Mouse (Mus musculus) neural tube, embryonic 13.5 days (tissue): ENCODE data around the gene Spaca4. TPM values are rescaled to one million over a fixed set of nuclear protein-coding genes. Genes with fewer than 3 reads are reported as not detected.

Experiments
- ATAC-seq: fragments of 200-750 bp; cut with Nextera tagmentation; 2 replicates; pipeline ENCODE4 v1.8.0; 2017; ENCODE audit warnings: low read depth, mild to moderate bottlenecking, moderate TSS enrichment, moderate library complexity
- H3K27ac ChIP-seq: fragments of 300-500 bp; sonication (generic); replicated peaks from 2 replicates; pipeline ENCODE4 v1.5.1; 2015; ENCODE audit warnings: moderate library complexity, mild to moderate bottlenecking, inconsistent platforms
- H3K27me3 ChIP-seq: fragments of 300-500 bp; sonication (generic); 2 replicates; pipeline ENCODE4 v1.6.1; 2015; ENCODE audit warnings: mild to moderate bottlenecking, inconsistent platforms
- H3K36me3 ChIP-seq: fragments of 300-500 bp; sonication (generic); 2 replicates; pipeline ENCODE4 v1.6.1; 2015; ENCODE audit warnings: mild to moderate bottlenecking, inconsistent platforms
- H3K4me1 ChIP-seq: fragments of 300-500 bp; sonication (generic); replicated peaks from 2 replicates; pipeline ENCODE4 v1.6.1; 2015; ENCODE audit warnings: inconsistent platforms
- H3K4me2 ChIP-seq: fragments of 300-500 bp; sonication (generic); 2 replicates; pipeline ENCODE4 v1.6.1; 2015; ENCODE audit warnings: inconsistent platforms, mild to moderate bottlenecking, moderate library complexity
- H3K4me3 ChIP-seq: fragments of 300-500 bp; sonication (generic); 2 replicates; pipeline ENCODE4 v1.5.1; 2015; ENCODE audit warnings: mild to moderate bottlenecking, inconsistent platforms
- H3K9ac ChIP-seq: fragments of 300-500 bp; sonication (generic); 2 replicates; pipeline ENCODE4 v1.6.1; 2015; ENCODE audit warnings: moderate library complexity, mild to moderate bottlenecking, inconsistent platforms
- H3K9me3 ChIP-seq: fragments of 300-500 bp; sonication (generic); 2 replicates; pipeline ENCODE4 v1.6.1; 2016; ENCODE audit warnings: inconsistent platforms
- WGBS: fragments of 180-500 bp; shearing (Covaris S2); methylation state at CpG from one replicate; pipeline ENCODE4 v1.1.7; 2015; 5-methylcytosine and 5-hydroxymethylcytosine counted together
- polyA plus RNA-seq: library from polyadenylated mRNA; unstranded; fragments of >200 nt; fragmentation: Nextera tagmentation; extraction: Ambion mirVana; gene quantifications from 2 replicates; pipeline ENCODE4 v1.2.1, GENCODE M21; 2015

Spaca4 gene
- polyA plus RNA-seq = not detected in 2 replicates

DNA sequence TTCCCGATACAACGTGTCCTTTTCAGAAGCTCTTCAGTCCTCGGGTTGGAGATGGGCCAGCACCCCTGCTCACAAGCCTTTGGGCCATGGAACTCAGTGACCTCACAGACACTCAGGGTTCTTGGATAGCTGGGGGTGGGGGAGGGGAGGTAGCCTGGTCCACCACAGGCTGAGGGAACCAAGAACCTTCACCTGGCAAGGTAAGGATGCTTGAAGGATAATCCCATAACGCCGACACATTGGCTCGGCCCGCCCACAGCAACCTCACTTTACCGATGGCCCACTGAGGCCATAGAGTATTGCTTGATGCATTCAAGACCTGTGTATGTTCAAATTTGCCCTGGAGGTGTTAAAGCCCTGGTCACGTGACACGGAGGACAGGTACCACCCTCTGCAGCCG, at the start of gene Spaca4:
Gene Spaca4 (minus strand): TSS at position 101 of the 400 bp plus-strand sequence.
- Histone ChIP-seq H3K27ac (no peak within 1 kb of the TSS), H3K36me3 (peaks cover 71% of the 10 kb centered on the region)

DNA sequence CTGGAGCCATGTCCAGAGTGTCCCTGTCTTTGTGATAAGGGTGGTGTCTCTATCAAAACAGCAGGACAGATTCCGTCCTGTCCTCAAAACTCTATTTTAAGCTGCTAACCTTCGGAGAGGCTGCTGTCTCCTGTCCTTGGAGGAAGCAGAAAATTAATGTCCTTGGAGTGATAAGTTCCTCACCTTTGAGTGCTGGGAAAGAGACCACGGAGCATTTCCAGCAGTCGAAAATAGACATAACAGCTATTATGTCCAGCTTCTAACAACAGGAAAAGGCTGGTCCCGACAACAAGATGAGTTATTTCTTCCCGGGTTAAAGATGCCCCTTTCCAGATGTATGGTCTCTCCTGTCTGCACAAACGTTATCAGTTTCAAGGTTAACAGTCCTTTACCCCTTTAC, 49.6 kb upstream of the Spaca4 start:
- peaks cover 8% of the 10 kb centered on the region; the same call in 1 of the 2 replicates for H3K4me1 ChIP-seq

More for the DNA sequence above, at the start of gene Spaca4:
- Histone ChIP-seq H3K4me2 (no peak within 1 kb of the TSS), H3K27me3 (no peaks in the 10 kb centered on the region), H3K4me3 (no peak within 1 kb of the TSS), H3K9me3 (no peaks in the 10 kb centered on the region), H3K9ac (no peak within 1 kb of the TSS), H3K4me1 (peaks cover 14% of the 10 kb centered on the region)
- no peak for ATAC-seq
- 93% methylated on average over 11 of the region's 11 CpGs for WGBS

DNA sequence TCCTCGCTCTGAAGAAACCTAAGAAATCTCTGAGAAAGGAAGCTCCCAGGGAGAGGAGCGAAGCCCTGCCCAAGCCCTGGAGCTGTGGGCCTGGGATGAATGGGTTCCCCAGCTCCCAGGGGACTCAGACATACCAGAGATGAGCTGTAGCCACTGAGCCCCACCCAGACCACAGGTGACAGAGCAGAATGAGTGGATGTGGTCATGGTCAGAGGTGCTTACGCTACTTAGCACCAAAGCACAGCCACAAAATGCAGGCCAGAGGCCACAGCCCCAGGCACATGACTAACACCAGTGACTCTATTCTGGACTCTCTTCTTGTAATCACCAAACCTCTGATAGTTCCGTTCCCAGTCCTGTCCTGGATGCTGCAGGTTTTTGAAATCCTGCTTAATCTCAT, 45.5 kb upstream of the Spaca4 start:
- Histone ChIP-seq H3K9ac (no peak overlapping the region), H3K9me3 (no peaks in the 10 kb centered on the region), H3K27ac (no peak overlapping the region), H3K27me3 (peaks cover 17% of the 10 kb centered on the region; the same call in 1 of the 2 replicates), H3K36me3 (no peaks in the 10 kb centered on the region), H3K4me1 (no peaks in the 10 kb centered on the region), H3K4me2 (no peak overlapping the region), H3K4me3 (no peak overlapping the region)
- no peak for ATAC-seq
- 71% methylated on average over 4 of the region's 4 CpGs for WGBS

More for the DNA sequence above, 49.6 kb upstream of the Spaca4 start:
- H3K36me3 ChIP-seq = no peaks in the 10 kb centered on the region
- ATAC-seq = no peak
- no peak overlapping the region for H3K27ac ChIP-seq
- 83% methylated on average over 7 of the region's 7 CpGs for WGBS
- no peak overlapping the region for H3K9ac ChIP-seq
- no peaks in the 10 kb centered on the region for H3K9me3 ChIP-seq
- H3K4me2 ChIP-seq = no peak overlapping the region
- no peak overlapping the region for H3K4me3 ChIP-seq
- H3K27me3 ChIP-seq = peaks cover 21% of the 10 kb centered on the region; the same call in 1 of the 2 replicates

DNA sequence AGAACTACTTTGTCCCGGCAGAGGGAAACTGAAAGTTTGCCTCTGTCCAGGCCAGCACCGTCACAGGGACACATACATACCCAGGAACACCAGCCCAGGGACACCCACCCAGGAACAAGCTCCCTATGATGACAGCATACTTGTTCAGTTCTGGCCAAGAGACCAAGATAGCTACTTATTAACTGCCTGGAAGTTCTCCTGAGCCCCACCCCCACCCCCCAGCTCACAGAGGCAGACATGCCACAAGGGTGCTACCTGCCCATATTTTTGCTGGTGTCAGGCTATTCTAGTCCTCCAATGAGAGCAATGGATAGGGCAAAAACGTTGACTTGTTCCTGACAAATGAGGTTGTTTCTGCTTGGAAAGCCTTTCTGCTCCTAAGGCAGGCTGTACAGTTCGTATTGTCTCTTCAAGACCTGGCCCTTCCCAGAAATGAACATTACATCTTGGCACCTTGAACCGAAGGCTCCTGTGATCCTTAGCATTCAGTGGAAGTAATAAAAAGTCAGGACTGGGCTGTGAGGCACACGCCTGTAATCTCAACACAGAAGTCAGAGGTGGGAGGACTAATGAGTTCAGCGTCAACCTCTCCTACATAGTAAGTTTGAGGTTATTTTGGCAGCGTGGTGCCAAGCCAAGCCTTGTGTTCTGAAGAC, 44.9 kb upstream of the Spaca4 start:
- no peaks in the 10 kb centered on the region for H3K9me3 ChIP-seq
- no peaks in the 10 kb centered on the region for H3K4me1 ChIP-seq
- H3K27ac ChIP-seq = no peak overlapping the region
- no peak overlapping the region for H3K4me3 ChIP-seq
- H3K36me3 ChIP-seq = no peaks in the 10 kb centered on the region
- 77% methylated on average over 8 of the region's 8 CpGs for WGBS
- H3K9ac ChIP-seq = no peak overlapping the region
- H3K27me3 ChIP-seq = peaks cover 17% of the 10 kb centered on the region; the same call in 1 of the 2 replicates
- H3K4me2 ChIP-seq = no peak overlapping the region
- no peak for ATAC-seq

DNA sequence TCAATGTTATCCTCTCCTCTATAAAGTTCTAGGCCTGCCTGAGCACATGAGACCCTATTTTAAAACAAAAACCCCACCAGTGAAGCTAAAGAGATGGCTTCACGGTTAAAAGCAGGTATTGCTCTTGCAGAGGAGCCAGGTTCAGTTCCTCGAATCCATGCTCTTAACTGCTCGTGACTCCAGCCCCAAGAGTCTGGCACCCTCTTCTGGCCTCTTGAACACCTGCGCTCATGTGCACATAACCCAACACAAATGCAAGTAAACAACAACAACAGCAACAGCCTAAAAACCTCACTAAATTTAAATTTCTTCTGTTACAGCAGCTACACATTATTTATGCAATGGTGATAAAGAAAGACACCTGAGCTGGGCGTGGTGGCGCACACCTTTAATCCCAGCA, 41.9 kb upstream of the Spaca4 start:
- Histone ChIP-seq H3K4me2 (no peak overlapping the region), H3K9ac (no peak overlapping the region), H3K27me3 (no peaks in the 10 kb centered on the region)

DNA sequence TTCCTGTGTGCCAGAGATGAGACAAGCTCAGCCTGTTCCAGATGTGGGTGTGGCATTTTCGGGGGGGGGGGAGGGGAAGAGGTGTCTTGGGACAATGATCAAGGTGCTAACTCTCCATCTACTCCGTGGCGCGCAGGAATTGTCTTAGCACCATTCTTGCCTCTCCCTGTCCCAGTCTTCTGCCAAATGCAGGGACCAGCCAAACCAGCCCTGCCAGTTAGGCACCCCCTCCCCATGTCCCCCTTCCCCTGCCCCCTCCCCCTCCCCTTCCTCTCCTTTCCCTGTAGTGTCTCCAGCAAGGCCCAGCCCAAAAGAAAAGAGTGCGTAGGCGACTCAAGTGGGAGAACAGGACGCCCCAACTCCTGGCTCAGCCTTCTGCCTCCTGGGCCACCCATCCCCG, 41.2 kb upstream of the Spaca4 start:
- 63% methylated on average over 8 of the region's 8 CpGs for WGBS
- no peak for ATAC-seq
- Histone ChIP-seq H3K4me1 (no peaks in the 10 kb centered on the region), H3K4me3 (no peak overlapping the region), H3K36me3 (no peaks in the 10 kb centered on the region), H3K27ac (no peak overlapping the region), H3K9ac (no peak overlapping the region), H3K27me3 (no peaks in the 10 kb centered on the region), H3K4me2 (no peak overlapping the region), H3K9me3 (no peaks in the 10 kb centered on the region)

More for the DNA sequence above, 41.9 kb upstream of the Spaca4 start:
- H3K4me1 ChIP-seq = no peaks in the 10 kb centered on the region
- H3K4me3 ChIP-seq = no peak overlapping the region
- no peak for ATAC-seq
- no peak overlapping the region for H3K27ac ChIP-seq
- H3K36me3 ChIP-seq = no peaks in the 10 kb centered on the region
- H3K9me3 ChIP-seq = no peaks in the 10 kb centered on the region
- 96% methylated on average over 6 of the region's 6 CpGs for WGBS

DNA sequence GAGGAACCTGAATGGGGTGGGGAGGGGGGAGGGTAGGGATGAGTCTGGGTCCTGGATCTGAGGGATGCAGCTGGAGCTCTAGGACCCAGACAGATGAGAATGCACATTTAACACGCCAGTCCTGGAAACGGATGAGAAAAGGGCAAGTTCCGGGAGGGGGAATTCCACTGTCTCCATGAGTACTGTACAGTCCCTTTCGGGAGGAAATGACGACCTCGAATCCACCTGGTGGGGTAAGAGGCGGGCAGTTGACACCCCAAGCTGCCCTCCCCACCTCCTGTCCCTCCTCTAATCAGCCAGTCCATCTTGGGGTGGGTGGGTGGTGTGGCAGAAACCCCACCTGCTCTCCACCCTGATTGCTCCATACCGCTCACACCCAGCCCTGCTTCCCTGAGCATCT, 40.4 kb upstream of the Spaca4 start:
- 67% methylated on average over 8 of the region's 8 CpGs for WGBS
- Histone ChIP-seq H3K27ac (no peak overlapping the region), H3K36me3 (no peaks in the 10 kb centered on the region), H3K9ac (no peak overlapping the region), H3K9me3 (no peaks in the 10 kb centered on the region), H3K4me1 (no peaks in the 10 kb centered on the region), H3K4me3 (no peak overlapping the region), H3K4me2 (no peak overlapping the region), H3K27me3 (0 out of 2 replicates have a peak, but pooled peaks cover 2% of the 10 kb centered on the region)
- ATAC-seq = no peak

DNA sequence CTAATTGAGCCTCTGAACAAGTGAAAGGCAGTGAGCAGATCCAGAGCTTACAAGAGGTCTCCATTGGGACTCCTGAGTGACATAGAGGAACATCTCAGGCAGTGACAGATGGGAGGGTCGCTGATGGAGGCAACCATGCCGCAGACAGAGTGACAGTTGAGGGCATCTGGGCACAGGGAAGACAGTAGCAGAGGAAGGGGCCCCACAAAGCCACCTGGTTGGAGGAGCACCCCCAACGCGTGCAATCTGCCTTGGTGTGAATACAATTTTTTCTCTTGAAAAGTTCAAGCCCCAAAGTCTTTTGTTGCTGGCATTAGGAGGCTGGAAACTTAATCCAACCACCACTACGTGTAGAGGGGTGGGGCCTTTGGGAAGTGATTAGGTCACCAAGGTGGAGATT, 34.5 kb upstream of the Spaca4 start:
- H3K9me3 ChIP-seq = no peaks in the 10 kb centered on the region
- no peaks in the 10 kb centered on the region for H3K36me3 ChIP-seq
- WGBS = 68% methylated on average over 5 of the region's 5 CpGs
- peaks cover 6% of the 10 kb centered on the region for H3K4me1 ChIP-seq
- no peak overlapping the region for H3K27ac ChIP-seq
- no peak overlapping the region for H3K9ac ChIP-seq
- ATAC-seq = no peak
- H3K4me2 ChIP-seq = no peak overlapping the region
- no peak overlapping the region for H3K4me3 ChIP-seq
- peaks cover 38% of the 10 kb centered on the region for H3K27me3 ChIP-seq

DNA sequence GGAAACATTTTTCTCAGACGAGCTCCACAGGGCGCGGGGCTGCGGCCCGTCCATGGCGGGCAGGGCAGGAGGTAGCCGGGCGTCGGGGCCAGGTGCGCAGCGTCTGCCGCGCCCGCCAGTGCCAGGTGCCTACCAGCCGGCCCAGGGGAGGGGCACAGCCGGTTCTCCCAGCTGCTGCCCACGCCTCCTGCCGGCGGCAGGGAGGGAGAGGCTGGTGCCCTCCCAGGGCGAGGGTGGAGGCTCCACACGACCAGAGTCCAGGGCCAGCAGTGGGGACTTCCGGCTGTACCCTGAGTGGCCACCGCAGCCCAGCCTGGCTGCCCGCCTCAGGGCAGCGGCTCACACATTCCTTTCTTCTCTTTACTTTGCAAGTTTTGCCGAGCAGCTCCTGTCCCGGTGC, 33.8 kb upstream of the Spaca4 start:
- no peak for ATAC-seq
- peak overlapping the region; percentile 34; the same call in 1 of the 2 replicates for H3K9ac ChIP-seq
- no peaks in the 10 kb centered on the region for H3K9me3 ChIP-seq
- H3K4me2 ChIP-seq = peak overlapping the region; percentile 30
- peaks cover 38% of the 10 kb centered on the region for H3K27me3 ChIP-seq
- H3K4me3 ChIP-seq = peak overlapping the region; percentile 6; the same call in 1 of the 2 replicates
- 5% methylated on average over 26 of the region's 27 CpGs for WGBS
- H3K36me3 ChIP-seq = no peaks in the 10 kb centered on the region
- no peak overlapping the region for H3K27ac ChIP-seq
- H3K4me1 ChIP-seq = peaks cover 6% of the 10 kb centered on the region

DNA sequence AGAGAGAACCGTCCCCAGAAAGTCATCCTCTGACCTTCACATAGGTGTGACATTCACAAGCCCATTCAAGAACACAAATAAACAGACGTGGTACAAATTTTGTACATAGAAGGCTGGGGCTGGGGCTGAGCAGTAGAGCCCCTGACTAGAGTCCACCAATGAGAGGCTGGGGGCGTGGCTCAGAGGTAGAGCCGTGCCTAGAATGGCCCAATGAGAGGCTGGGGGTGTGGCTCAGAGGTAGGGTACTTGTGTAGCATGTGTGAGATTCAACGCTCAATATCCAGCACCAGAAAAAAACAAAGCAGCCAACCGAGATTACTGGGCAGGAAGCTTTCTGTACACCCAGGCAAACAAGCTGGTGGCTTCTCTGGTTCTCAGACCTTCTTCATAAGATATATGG, 30.1 kb upstream of the Spaca4 start:
- peaks cover 33% of the 10 kb centered on the region for H3K27me3 ChIP-seq
- no peak for ATAC-seq
- H3K27ac ChIP-seq = no peak overlapping the region
- H3K4me1 ChIP-seq = peaks cover 6% of the 10 kb centered on the region
- H3K9me3 ChIP-seq = no peaks in the 10 kb centered on the region
- WGBS = 60% methylated on average over 6 of the region's 6 CpGs
- no peak overlapping the region for H3K4me2 ChIP-seq
- H3K4me3 ChIP-seq = no peak overlapping the region
- H3K36me3 ChIP-seq = no peaks in the 10 kb centered on the region
- no peak overlapping the region for H3K9ac ChIP-seq

DNA sequence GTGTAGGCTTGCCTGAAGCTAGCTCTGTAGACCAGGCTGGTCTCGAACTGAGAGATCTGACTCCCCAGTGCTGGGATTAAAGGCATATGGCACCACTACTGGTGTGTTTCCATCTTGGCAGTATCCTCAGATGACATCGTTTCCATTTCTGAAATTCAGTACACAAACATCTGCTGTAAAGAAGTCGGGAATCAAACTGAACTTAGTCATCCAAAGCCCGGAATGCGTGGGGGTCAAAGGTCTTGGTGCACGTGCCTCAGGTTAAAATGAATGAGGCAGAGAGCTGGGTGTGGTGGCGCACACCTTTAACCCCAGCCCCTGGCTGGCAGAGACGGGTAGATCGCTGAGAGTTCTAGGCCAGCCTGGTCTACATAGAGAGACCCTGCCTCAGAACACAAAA, 24.5 kb upstream of the Spaca4 start:
- H3K36me3 ChIP-seq = no peaks in the 10 kb centered on the region
- H3K4me1 ChIP-seq = peaks cover 12% of the 10 kb centered on the region; the same call in 1 of the 2 replicates
- no peak for ATAC-seq
- no peaks in the 10 kb centered on the region for H3K27me3 ChIP-seq
- H3K4me2 ChIP-seq = no peak overlapping the region
- 83% methylated on average over 9 of the region's 9 CpGs for WGBS
- no peaks in the 10 kb centered on the region for H3K9me3 ChIP-seq
- no peak overlapping the region for H3K9ac ChIP-seq
- H3K4me3 ChIP-seq = no peak overlapping the region
- no peak overlapping the region for H3K27ac ChIP-seq

DNA sequence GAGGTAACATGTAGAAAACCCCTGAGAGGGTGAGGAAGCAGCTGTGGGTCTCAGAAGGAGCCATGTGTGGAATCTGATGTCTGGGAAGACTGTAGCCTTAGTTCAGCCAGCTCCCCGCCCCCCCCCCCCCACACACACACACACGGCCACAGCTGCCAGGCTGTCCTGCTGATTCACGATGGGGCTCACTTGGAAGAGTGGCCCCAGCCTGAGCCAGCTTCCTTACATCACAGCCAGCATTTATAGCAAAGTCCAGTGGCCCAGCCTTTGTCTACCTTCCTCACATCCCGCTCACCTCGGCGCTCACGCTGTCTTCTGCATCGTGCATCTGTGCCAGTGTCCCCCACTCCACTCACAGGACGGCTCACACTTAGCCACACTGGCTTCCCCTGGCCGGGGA, 23.8 kb upstream of the Spaca4 start:
- peaks cover 12% of the 10 kb centered on the region; the same call in 1 of the 2 replicates for H3K4me1 ChIP-seq
- no peaks in the 10 kb centered on the region for H3K36me3 ChIP-seq
- 50% methylated on average over 8 of the region's 10 CpGs for WGBS
- H3K9me3 ChIP-seq = no peaks in the 10 kb centered on the region
- 0 out of 2 replicates have a peak overlapping the region, but pooled peaks have one; percentile 1 for H3K27ac ChIP-seq
- H3K4me3 ChIP-seq = no peak overlapping the region
- no peaks in the 10 kb centered on the region for H3K27me3 ChIP-seq
- ATAC-seq = no peak
- H3K4me2 ChIP-seq = no peak overlapping the region
- H3K9ac ChIP-seq = 0 out of 2 replicates have a peak overlapping the region, but pooled peaks have one; percentile 43

DNA sequence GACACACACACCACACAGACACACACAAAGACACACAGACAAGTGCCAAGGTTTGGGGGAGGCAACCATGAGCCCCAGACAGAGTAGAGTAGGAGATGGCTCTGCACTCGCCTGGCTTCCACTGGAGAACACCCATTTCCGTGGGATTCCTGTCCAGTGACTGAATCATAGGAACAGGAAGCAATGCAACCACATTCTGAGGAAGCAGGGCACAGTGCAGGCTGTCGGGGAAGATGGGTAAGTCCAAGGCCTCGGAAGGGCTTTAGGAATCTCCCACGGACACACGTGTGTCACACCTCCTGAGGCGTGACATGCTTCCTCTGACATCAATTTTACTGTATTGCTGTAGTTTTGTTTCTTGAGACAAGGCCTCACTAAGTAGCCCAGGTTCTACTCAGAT, 22.5 kb upstream of the Spaca4 start:
- H3K9ac ChIP-seq = no peak overlapping the region
- 87% methylated on average over 7 of the region's 7 CpGs for WGBS

More for the DNA sequence above, 22.5 kb upstream of the Spaca4 start:
- no peaks in the 10 kb centered on the region for H3K27me3 ChIP-seq
- H3K4me1 ChIP-seq = peaks cover 12% of the 10 kb centered on the region; the same call in 1 of the 2 replicates
- no peak overlapping the region for H3K27ac ChIP-seq
- ATAC-seq = no peak
- no peak overlapping the region for H3K4me3 ChIP-seq
- no peak overlapping the region for H3K4me2 ChIP-seq
- no peaks in the 10 kb centered on the region for H3K36me3 ChIP-seq
- H3K9me3 ChIP-seq = no peaks in the 10 kb centered on the region
